Mouse (Mus musculus) cerebellum, adult 2 months (tissue): ENCODE data around the gene Atp5k. TPM values are rescaled to one million over a fixed set of nuclear protein-coding genes. Genes with fewer than 3 reads are reported as not detected.

Source experiments
- DNase-seq, 2 experiments: peaks; one replicate each; pipeline ENCODE4 v3.0.0; 2021
- H3K27ac ChIP-seq: fragments of 200-500 bp; 2 replicates; pipeline ENCODE4 v1.5.1; 2012; ENCODE audit warnings: low read length, control low read depth, inconsistent platforms; ENCODE audit not compliant: insufficient read depth
- H3K27me3 ChIP-seq: fragments of 200-500 bp; 2 replicates; pipeline ENCODE4 v1.6.1; 2012; ENCODE audit warnings: inconsistent platforms, mild to moderate bottlenecking, low read length, moderate library complexity; ENCODE audit not compliant: control insufficient read depth, insufficient read depth
- H3K4me1 ChIP-seq: fragments of 200-500 bp; 2 replicates; pipeline ENCODE4 v1.6.1; 2011; ENCODE audit warnings: low read length; ENCODE audit not compliant: control insufficient read depth, insufficient read depth
- H3K4me3 ChIP-seq: fragments of 200-500 bp; replicated peaks from 2 replicates; pipeline ENCODE3; 2011; ENCODE audit warnings: mild to moderate bottlenecking, low read depth, low read length, control low read depth; ENCODE audit not compliant: insufficient read depth
- CTCF ChIP-seq: fragments of 200-500 bp; IDR thresholded peaks from 2 replicates; pipeline ENCODE4 v1.5.1; 2011; ENCODE audit warnings: low read depth, mild to moderate bottlenecking, control low read depth, low read length, moderate library complexity, borderline replicate concordance; ENCODE audit not compliant: insufficient read depth
- POLR2A ChIP-seq: fragments of 200-500 bp; IDR thresholded peaks from 2 replicates; pipeline ENCODE4 v1.6.1; 2011; ENCODE audit warnings: low read length, control low read depth, borderline replicate concordance; ENCODE audit not compliant: insufficient read depth
- WGBS: fragments of 180-500 bp; shearing (Covaris S2); methylation state at CpG from one replicate; pipeline ENCODE4 v1.1.7; 2018; 5-methylcytosine and 5-hydroxymethylcytosine counted together
- polyA plus RNA-seq: library from polyadenylated mRNA; depleted of rRNA; stranded (reverse); fragments of >200 nt; gene quantifications from 2 replicates; pipeline ENCODE4 v1.2.3, GENCODE M21; 2012; rRNA removed

Atp5k gene
- polyA plus RNA-seq, 1 experiment = 395 TPM

- WGBS = 78% methylated on average over 3 of the region's 3 CpGs
Measured at GRCm38 (mm10) chr5:108422741-108423140, 11.5 kb downstream of the Atp5k start.

GRCm38 (mm10) chr5:108414711-108415110 is 19.5 kb downstream of the Atp5k start:
- 76% methylated on average over 2 of the region's 2 CpGs for WGBS
- TF ChIP-seq POLR2A = no peak
- no peak for TF ChIP-seq CTCF

More at GRCm38 (mm10) chr5:108422741-108423140, 11.5 kb downstream of the Atp5k start:
- TF ChIP-seq POLR2A = no peak
- no peak for TF ChIP-seq CTCF
- H3K27me3 ChIP-seq = no peaks in the 10 kb centered on the region
- no peaks in the 10 kb centered on the region for H3K4me1 ChIP-seq
- H3K27ac ChIP-seq = no peak overlapping the region
- no peak for DNase-seq
- no peak overlapping the region for H3K4me3 ChIP-seq

GRCm38 (mm10) chr5:108406977-108407376 is 27.3 kb downstream of the Atp5k start:
- Histone ChIP-seq H3K4me3 (no peak overlapping the region), H3K27ac (no peak overlapping the region), H3K4me1 (no peaks in the 10 kb centered on the region), H3K27me3 (no peaks in the 10 kb centered on the region)
- DNase-seq = no peak
- 67% methylated on average over 2 of the region's 2 CpGs for WGBS
- TF ChIP-seq POLR2A (no peak), CTCF (no peak)

More at GRCm38 (mm10) chr5:108414711-108415110, 19.5 kb downstream of the Atp5k start:
- H3K27me3 ChIP-seq = no peaks in the 10 kb centered on the region
- no peak for DNase-seq
- no peaks in the 10 kb centered on the region for H3K4me1 ChIP-seq
- no peak overlapping the region for H3K4me3 ChIP-seq
- H3K27ac ChIP-seq = no peak overlapping the region

- no peak overlapping the region for H3K4me3 ChIP-seq
- H3K4me1 ChIP-seq = no peaks in the 10 kb centered on the region
- no peaks in the 10 kb centered on the region for H3K27me3 ChIP-seq
- no peak for DNase-seq
- TF ChIP-seq CTCF = no peak
- TF ChIP-seq POLR2A = no peak
- WGBS = 61% methylated on average over 1 of the region's 1 CpGs
- H3K27ac ChIP-seq = no peak overlapping the region
Measured at GRCm38 (mm10) chr5:108405460-108405859, 28.8 kb downstream of the Atp5k start.

- DNase-seq = no peak
- Histone ChIP-seq H3K4me1 (no peaks in the 10 kb centered on the region), H3K4me3 (no peak overlapping the region), H3K27me3 (no peaks in the 10 kb centered on the region; the same call in 1 of the 2 replicates), H3K27ac (no peak overlapping the region)
- WGBS = 69% methylated on average over 4 of the region's 4 CpGs
- TF ChIP-seq POLR2A (no peak), CTCF (no peak)
Measured at GRCm38 (mm10) chr5:108403453-108403852, 30.8 kb downstream of the Atp5k start.

GRCm38 (mm10) chr5:108389744-108390143 is 44.5 kb downstream of the Atp5k start:
- no peaks in the 10 kb centered on the region for H3K27me3 ChIP-seq
- no peak for DNase-seq
- TF ChIP-seq POLR2A (no peak), CTCF (no peak)
- no peak overlapping the region for H3K4me3 ChIP-seq
- WGBS = 74% methylated on average over 3 of the region's 3 CpGs
- H3K4me1 ChIP-seq = no peaks in the 10 kb centered on the region
- H3K27ac ChIP-seq = no peak overlapping the region

GRCm38 (mm10) chr5:108388201-108388600 is 46.0 kb downstream of the Atp5k start, which contains the start of gene Pde6b:
Pde6b (plus strand) TSS chr5:108388391.
- H3K27me3 ChIP-seq = no peaks in the 10 kb centered on the region
- 78% methylated on average over 7 of the region's 7 CpGs for WGBS
- H3K4me3 ChIP-seq = no peak within 1 kb of the TSS
- H3K4me1 ChIP-seq = no peaks in the 10 kb centered on the region
- H3K27ac ChIP-seq = no peak within 1 kb of the TSS
- TF ChIP-seq POLR2A = no peak
- no peak for TF ChIP-seq CTCF
- DNase-seq = no peak

GRCm38 (mm10) chr5:108386449-108386848 is 47.8 kb downstream of the Atp5k start:
- no peaks in the 10 kb centered on the region for H3K27me3 ChIP-seq
- no peak for DNase-seq
- WGBS = 72% methylated on average over 4 of the region's 4 CpGs
- H3K4me1 ChIP-seq = no peaks in the 10 kb centered on the region
- no peak overlapping the region for H3K4me3 ChIP-seq
- no peak overlapping the region for H3K27ac ChIP-seq
- TF ChIP-seq CTCF (no peak), POLR2A (no peak)

- Histone ChIP-seq H3K4me3 (no peak overlapping the region), H3K4me1 (no peaks in the 10 kb centered on the region), H3K27me3 (no peaks in the 10 kb centered on the region), H3K27ac (no peak overlapping the region)
- no peak for DNase-seq
- WGBS = 80% methylated on average over 2 of the region's 2 CpGs
- TF ChIP-seq CTCF = no peak
- no peak for TF ChIP-seq POLR2A
Measured at GRCm38 (mm10) chr5:108385632-108386031, 48.6 kb downstream of the Atp5k start.

Other genes starting within 250 kb of the Atp5k start
- 25.7 and 27.3 TPM in 2 replicates for gene Dr1, start 165.6 kb downstream of the Atp5k start, polyA plus RNA-seq
- 8.9 and 9.3 TPM in 2 replicates for gene Pigg, start 121.8 kb downstream of the Atp5k start, polyA plus RNA-seq
- gene Gm42517, start 66.5 kb downstream of the Atp5k start, polyA plus RNA-seq = 12.5 and 13.9 TPM in 2 replicates
- 0.33 and 0.38 TPM in 2 replicates for gene Pde6b, start 46.1 kb downstream of the Atp5k start, polyA plus RNA-seq
- gene Mfsd7a, start 14.4 kb upstream of the Atp5k start, polyA plus RNA-seq = 1.4 TPM in 2 replicates
- gene Pcgf3, start 26.8 kb upstream of the Atp5k start, polyA plus RNA-seq = 14.7 and 14.9 TPM in 2 replicates
- 459 and 564 TPM in 2 replicates for gene Cplx1, start 115.6 kb upstream of the Atp5k start, polyA plus RNA-seq
- 89.9 and 91.6 TPM in 2 replicates for gene Gak, start 195.3 kb upstream of the Atp5k start, polyA plus RNA-seq
- 50.8 and 52.4 TPM in 2 replicates for gene Tmem175, start 195.3 kb upstream of the Atp5k start, polyA plus RNA-seq
- gene Idua, start 225.9 kb upstream of the Atp5k start, polyA plus RNA-seq = 29.0 and 37.8 TPM in 2 replicates
- 89.1 and 91.8 TPM in 2 replicates for gene Dgkq, start 235.2 kb upstream of the Atp5k start, polyA plus RNA-seq
- gene Slc26a1, start 241.1 kb upstream of the Atp5k start, polyA plus RNA-seq = 1.7 and 1.9 TPM in 2 replicates